Mouse (Mus musculus) midbrain, embryonic 15.5 days (tissue): Measurements from ENCODE around the gene Gtf2h2. TPM values are rescaled to one million over a fixed set of nuclear protein-coding genes. Genes with fewer than 3 reads are reported as not detected.
"Not testable (repeated sequence)": the region's sequence is repeated elsewhere in the genome, so short reads cannot be mapped to it uniquely, and the experiment has no call there.

Experiments used
- ATAC-seq: fragments of 200-750 bp; cut with Nextera tagmentation; replicated peaks from 2 replicates; pipeline ENCODE4 v1.8.0; 2017; ENCODE audit warnings: moderate TSS enrichment
- H3K27ac ChIP-seq: fragments of 300-500 bp; sonication (generic); 2 replicates; pipeline ENCODE4 v1.5.1; 2015; ENCODE audit warnings: mild to moderate bottlenecking, inconsistent platforms
- H3K27me3 ChIP-seq: fragments of 300-500 bp; sonication (generic); replicated peaks from 2 replicates; pipeline ENCODE4 v1.6.1; 2015; ENCODE audit warnings: inconsistent platforms
- H3K36me3 ChIP-seq: fragments of 300-500 bp; sonication (generic); replicated peaks from 2 replicates; pipeline ENCODE4 v1.6.1; 2015; ENCODE audit warnings: inconsistent platforms
- H3K4me1 ChIP-seq: fragments of 300-500 bp; sonication (generic); 2 replicates; pipeline ENCODE4 v1.6.1; 2015; ENCODE audit warnings: inconsistent platforms
- H3K4me2 ChIP-seq: fragments of 300-500 bp; sonication (generic); 2 replicates; pipeline ENCODE4 v1.6.1; 2015; ENCODE audit warnings: inconsistent platforms, mild to moderate bottlenecking, moderate library complexity
- H3K4me3 ChIP-seq: fragments of 300-500 bp; sonication (generic); 2 replicates; pipeline ENCODE4 v1.5.1; 2015; ENCODE audit warnings: mild to moderate bottlenecking, inconsistent platforms
- H3K9ac ChIP-seq: fragments of 300-500 bp; sonication (generic); 2 replicates; pipeline ENCODE4 v1.6.1; 2015; ENCODE audit warnings: mild to moderate bottlenecking, inconsistent platforms
- H3K9me3 ChIP-seq: fragments of 300-500 bp; sonication (generic); 2 replicates; pipeline ENCODE4 v1.6.1; 2016; ENCODE audit warnings: inconsistent platforms
- WGBS: fragments of 180-500 bp; shearing (Covaris S2); methylation state at CpG from one replicate; pipeline ENCODE4 v1.1.7; 2015; ENCODE audit warnings: mixed read lengths; 5-methylcytosine and 5-hydroxymethylcytosine counted together
- polyA plus RNA-seq: library from polyadenylated mRNA; unstranded; fragments of >200 nt; fragmentation: Nextera tagmentation; extraction: Ambion mirVana; gene quantifications from 2 replicates; pipeline ENCODE4 v1.2.1, GENCODE M21; 2015

Gtf2h2 gene
- polyA plus RNA-seq, 1 experiment from 2014 or later, result 70.9 TPM

DNA sequence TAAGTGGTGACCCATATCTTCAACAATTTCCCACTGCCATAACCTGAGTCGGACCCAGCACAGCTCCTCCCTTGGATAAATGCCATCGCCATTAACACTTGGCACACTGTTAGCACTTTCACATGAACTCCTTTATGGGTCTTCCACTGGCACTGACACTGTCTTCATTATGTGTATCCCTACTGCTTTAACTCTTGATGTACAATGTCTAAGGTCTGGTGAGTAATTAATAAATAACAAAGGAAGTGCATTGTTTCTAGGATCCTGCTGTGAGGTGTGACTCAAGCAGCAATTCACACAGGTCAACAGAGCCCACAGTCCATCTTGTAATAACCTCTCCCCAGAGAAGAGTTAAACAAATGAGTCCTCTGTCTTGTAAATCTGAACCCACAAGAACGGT, 31.0 kb downstream of the Gtf2h2 start:
- Histone ChIP-seq H3K9me3 (no peaks in the 10 kb centered on the region), H3K4me3 (no peak overlapping the region), H3K4me2 (no peak overlapping the region), H3K4me1 (no peaks in the 10 kb centered on the region), H3K9ac (no peak overlapping the region), H3K36me3 (peaks cover 20% of the 10 kb centered on the region), H3K27me3 (no peaks in the 10 kb centered on the region), H3K27ac (no peak overlapping the region)
- WGBS, result 84% methylated on average over 3 of the region's 3 CpGs
- no peak for ATAC-seq

DNA sequence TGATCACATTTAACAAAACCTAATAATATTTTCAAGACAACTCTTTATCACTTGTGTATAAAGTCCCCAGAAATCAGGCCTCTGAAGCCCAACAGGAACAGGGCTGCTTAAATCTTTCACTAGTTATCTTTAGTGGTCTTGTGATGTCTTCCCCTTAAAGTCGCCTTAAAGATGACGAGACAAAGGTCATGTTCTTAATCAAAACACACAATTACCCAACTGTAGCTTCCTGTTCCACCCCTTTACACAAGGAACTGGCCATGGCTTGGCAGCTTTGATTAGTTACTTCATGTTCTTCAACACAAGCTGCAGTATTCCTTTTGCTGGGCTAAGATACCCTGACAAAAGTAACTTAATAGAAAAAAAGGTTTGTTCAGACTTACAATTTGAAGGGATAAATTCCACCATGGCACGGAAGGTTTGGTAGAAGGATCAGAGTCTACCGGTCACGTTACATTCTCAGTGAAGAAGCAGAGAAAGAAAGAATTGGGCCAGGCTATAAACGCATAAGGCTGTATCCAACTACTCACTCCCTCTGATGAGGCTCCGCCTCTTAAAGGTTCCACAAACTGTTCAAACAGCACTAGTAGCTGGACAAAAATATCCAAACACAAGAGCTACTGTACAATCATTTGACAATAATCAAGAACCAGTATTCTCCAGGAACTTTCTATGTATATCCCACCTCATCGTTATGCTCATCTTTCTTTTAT, 39.8 kb downstream of the Gtf2h2 start, which contains the start of gene Naip1:
Naip1 (minus strand) TSS at position 455 of the 713 bp plus-strand sequence.
- H3K4me2 ChIP-seq, H3K9ac ChIP-seq, H3K4me1 ChIP-seq, H3K4me3 ChIP-seq, ATAC-seq, H3K27ac ChIP-seq, H3K9me3 ChIP-seq, H3K36me3 ChIP-seq, H3K27me3 ChIP-seq: not testable (repeated sequence)
- 82% methylated on average over 8 of the region's 8 CpGs for WGBS

DNA sequence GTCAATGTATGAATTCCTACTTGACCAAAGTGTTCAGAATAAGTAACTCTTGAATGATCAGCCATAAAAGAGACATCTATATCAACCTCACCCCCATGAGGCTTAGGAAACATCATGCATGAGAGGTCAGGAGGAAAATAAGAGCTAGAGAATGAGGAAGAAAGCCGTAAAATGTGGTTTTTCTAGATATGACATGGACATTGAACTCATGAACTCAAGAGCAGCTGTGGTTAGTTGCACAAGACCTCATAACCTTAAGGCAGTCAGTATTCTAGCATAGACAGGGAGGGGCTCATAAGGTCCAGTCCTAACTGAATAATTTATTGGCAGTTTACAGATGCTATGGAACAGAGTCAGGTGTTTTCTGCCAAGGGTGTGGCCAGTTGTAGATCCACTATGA, 42.9 kb downstream of the Gtf2h2 start:
- Histone ChIP-seq H3K27me3 (no peaks in the 10 kb centered on the region), H3K9ac (no peak overlapping the region), H3K4me1 (no peaks in the 10 kb centered on the region), H3K27ac (no peak overlapping the region), H3K36me3 (no peaks in the 10 kb centered on the region), H3K4me3 (no peak overlapping the region), H3K4me2 (no peak overlapping the region), H3K9me3 (no peaks in the 10 kb centered on the region)
- no peak for ATAC-seq
- WGBS, result 91% methylated on average over 1 of the region's 1 CpGs

DNA sequence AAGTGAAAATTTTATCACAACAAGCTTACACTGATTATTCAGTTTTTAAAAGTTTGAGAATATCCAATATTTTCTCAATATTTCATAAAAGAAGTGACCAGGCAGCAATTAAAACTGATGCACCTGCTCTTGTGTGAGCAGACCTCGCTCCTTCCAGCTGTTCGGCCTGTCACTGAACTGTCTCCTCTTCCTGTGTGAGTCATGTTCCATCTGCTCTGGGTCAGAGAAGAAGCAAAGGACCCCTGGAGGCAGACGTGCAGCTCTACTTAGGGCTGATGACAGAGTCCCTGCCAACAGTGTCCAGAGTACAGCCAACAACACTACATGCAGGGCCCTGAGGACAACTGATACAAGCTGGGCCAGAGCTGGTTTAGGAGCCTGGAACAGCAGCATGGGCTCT, 52.3 kb downstream of the Gtf2h2 start:
- no peaks in the 10 kb centered on the region for H3K4me1 ChIP-seq
- no peak for ATAC-seq
- H3K36me3 ChIP-seq, result no peaks in the 10 kb centered on the region
- no peaks in the 10 kb centered on the region for H3K9me3 ChIP-seq
- no peak overlapping the region for H3K4me2 ChIP-seq
- H3K9ac ChIP-seq, result no peak overlapping the region
- no peaks in the 10 kb centered on the region for H3K27me3 ChIP-seq
- H3K27ac ChIP-seq, result no peak overlapping the region
- no peak overlapping the region for H3K4me3 ChIP-seq
- WGBS, result 70% methylated on average over 3 of the region's 3 CpGs

DNA sequence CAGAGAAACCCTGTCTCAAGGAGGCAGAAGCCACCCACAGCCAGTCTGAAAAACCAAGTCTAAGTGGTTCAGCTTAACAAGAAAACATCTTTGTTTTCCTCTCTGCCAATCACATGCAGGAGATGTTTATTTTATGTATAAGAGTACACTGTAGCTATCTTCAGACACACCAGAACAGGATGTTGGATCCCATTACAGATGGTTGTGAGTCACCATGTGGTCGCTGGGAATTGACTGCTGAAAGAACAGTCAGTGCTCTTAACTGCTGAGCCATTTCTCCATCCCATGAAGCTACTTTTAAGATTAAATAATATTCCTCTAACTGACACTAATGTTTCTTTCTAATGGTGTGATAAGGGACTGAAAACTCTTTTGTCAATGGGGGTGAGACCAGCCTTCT, 53.7 kb downstream of the Gtf2h2 start:
- H3K4me2 ChIP-seq, result no peak overlapping the region

DNA sequence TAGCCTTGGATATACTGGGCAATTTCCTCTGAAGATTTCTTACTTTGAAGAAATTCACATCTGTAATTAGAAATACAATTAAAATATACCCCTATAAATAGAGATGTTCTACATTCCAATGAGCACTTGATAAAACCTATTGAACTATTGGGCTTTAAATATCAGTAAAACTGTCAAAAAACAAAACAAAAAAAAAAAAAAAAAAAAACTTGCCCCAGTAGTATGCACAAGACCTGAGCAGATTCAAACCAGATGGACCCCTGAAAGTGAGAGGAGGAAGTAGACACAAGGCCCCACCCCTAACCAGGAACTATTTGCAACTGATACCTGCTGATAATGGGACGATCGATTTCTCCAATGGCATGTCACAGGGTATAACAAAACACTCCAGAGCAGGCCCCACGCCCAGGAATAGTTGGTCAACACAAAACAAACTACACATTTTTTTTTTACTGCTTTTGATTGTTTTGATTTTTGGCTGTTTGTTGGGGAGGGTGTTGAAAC, 55.0 kb downstream of the Gtf2h2 start:
- Histone ChIP-seq H3K4me3 (no peak overlapping the region), H3K27ac (no peak overlapping the region), H3K27me3 (no peaks in the 10 kb centered on the region), H3K4me1 (no peaks in the 10 kb centered on the region), H3K4me2 (no peak overlapping the region), H3K9ac (no peak overlapping the region), H3K36me3 (no peaks in the 10 kb centered on the region), H3K9me3 (no peaks in the 10 kb centered on the region)
- no peak for ATAC-seq
- 75% methylated on average over 3 of the region's 3 CpGs for WGBS

More for the DNA sequence above, 53.7 kb downstream of the Gtf2h2 start:
- Histone ChIP-seq H3K4me1 (no peaks in the 10 kb centered on the region), H3K9me3 (no peaks in the 10 kb centered on the region), H3K9ac (no peak overlapping the region), H3K27ac (no peak overlapping the region), H3K36me3 (no peaks in the 10 kb centered on the region), H3K4me3 (no peak overlapping the region), H3K27me3 (no peaks in the 10 kb centered on the region)
- no peak for ATAC-seq
- 63% methylated on average over 1 of the region's 1 CpGs for WGBS

DNA sequence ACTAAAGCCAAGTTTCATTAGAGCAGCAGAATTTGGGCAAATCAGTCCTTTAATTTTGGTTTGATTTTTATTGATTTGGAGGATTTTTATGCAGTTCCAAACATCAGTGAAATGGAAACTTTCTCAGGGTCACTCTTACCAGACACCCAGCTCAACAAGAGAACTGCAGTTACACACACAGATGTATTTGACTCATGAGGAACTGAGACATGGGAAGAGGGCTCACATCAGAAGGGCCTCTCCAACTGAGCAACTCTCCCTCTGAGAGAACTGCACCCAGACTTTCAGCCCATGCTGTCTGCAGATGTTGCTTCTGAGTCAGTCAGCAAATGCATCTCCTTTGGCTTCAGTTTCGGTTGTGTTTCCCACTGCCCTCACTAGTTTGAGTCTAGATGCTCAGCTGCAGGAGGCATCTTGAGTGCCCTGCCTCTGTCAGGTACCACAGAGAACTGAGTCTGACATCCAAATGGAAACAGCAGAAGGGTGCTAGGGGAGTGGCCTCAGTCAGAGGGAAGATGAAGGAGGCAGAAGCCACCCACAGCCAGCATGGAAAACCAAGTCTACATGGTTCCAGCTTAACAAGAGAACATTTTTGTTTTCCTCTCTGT, 55.7 kb downstream of the Gtf2h2 start:
- H3K27me3 ChIP-seq, H3K27ac ChIP-seq, ATAC-seq, H3K4me1 ChIP-seq, H3K4me2 ChIP-seq, H3K4me3 ChIP-seq, H3K36me3 ChIP-seq, H3K9me3 ChIP-seq, H3K9ac ChIP-seq: not testable (repeated sequence)
- WGBS, result 80% methylated on average over 1 of the region's 1 CpGs

DNA sequence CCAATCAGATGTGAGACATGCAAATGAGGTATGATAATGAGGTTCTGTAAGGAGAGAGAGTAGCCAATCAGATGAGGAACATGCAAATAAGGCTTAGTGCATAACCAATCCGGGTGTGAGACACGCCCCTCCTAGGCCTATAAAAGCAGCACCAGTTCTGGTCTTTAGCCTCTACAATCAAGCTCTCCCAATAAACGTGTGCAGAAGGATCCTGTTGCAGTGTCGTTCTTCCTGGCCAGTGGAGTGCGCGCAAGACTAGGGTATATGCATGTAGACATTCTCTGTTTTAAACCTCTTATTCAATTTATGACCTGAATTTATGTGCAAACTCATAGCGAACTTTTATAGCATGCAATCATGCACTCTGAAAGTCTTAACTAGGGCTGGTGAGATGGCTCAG, 72.4 kb downstream of the Gtf2h2 start:
- H3K9ac ChIP-seq, H3K4me3 ChIP-seq, ATAC-seq, H3K4me2 ChIP-seq, H3K27me3 ChIP-seq, H3K4me1 ChIP-seq, H3K9me3 ChIP-seq, H3K36me3 ChIP-seq, H3K27ac ChIP-seq: not testable (repeated sequence)
- WGBS, result 84% methylated on average over 7 of the region's 7 CpGs

DNA sequence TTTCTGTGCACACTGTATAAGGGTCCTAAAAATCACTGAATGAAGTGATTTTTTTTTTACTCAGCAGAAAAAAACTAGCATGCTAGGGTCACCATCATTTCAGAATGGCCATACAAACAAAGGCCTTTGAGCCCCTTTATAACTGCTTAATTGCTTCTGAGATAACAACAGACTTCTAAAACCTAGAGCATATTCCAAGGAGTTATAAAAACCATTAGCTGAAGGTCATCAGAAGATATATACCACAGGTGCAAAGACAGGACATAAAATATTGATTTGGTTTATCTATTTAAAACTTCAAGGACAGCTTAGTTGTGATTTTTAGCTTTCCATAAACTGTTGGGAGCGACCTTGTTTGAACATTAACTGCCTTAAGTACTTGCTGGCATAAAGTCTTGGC, 78.0 kb downstream of the Gtf2h2 start:
- Histone ChIP-seq H3K4me2 (no peak overlapping the region), H3K4me1 (no peaks in the 10 kb centered on the region), H3K9ac (no peak overlapping the region), H3K4me3 (no peak overlapping the region), H3K9me3 (no peaks in the 10 kb centered on the region), H3K27me3 (no peaks in the 10 kb centered on the region), H3K36me3 (no peaks in the 10 kb centered on the region), H3K27ac (no peak overlapping the region)
- ATAC-seq, result no peak
- WGBS, result 53% methylated on average over 1 of the region's 1 CpGs

Other genes starting within 250 kb of the Gtf2h2 start
- 0.09 and 0.10 TPM in 2 replicates for gene Naip5, start 246.3 kb downstream of the Gtf2h2 start, polyA plus RNA-seq
- gene Naip6, start 174.9 kb downstream of the Gtf2h2 start, polyA plus RNA-seq, result 0.08 TPM in 1 of 2 replicates, not detected in the other
- 0.10 TPM in 1 of 2 replicates, not detected in the other for gene Naip1, start 39.7 kb downstream of the Gtf2h2 start, polyA plus RNA-seq
- gene Ocln, start 60.1 kb upstream of the Gtf2h2 start, polyA plus RNA-seq, result 7.4 and 8.6 TPM in 2 replicates
- 2.3 and 2.7 TPM in 2 replicates for gene Marveld2, start 124.4 kb upstream of the Gtf2h2 start, polyA plus RNA-seq
- gene Ak6, start 158.4 kb upstream of the Gtf2h2 start, polyA plus RNA-seq, result 299 and 307 TPM in 2 replicates
- 17.0 and 17.1 TPM in 2 replicates for gene Rad17, start 158.5 kb upstream of the Gtf2h2 start, polyA plus RNA-seq
- gene Taf9, start 159.0 kb upstream of the Gtf2h2 start, polyA plus RNA-seq, result 25.1 and 30.6 TPM in 2 replicates
- gene Ccdc125, start 177.1 kb upstream of the Gtf2h2 start, polyA plus RNA-seq, result 1.2 and 2.1 TPM in 2 replicates
- gene Cdk7, start 238.4 kb upstream of the Gtf2h2 start, polyA plus RNA-seq, result 41.6 and 42.7 TPM in 2 replicates